9 mouse cellular contexts compared by ENCODE assay signal in the genomic region with DNA sequence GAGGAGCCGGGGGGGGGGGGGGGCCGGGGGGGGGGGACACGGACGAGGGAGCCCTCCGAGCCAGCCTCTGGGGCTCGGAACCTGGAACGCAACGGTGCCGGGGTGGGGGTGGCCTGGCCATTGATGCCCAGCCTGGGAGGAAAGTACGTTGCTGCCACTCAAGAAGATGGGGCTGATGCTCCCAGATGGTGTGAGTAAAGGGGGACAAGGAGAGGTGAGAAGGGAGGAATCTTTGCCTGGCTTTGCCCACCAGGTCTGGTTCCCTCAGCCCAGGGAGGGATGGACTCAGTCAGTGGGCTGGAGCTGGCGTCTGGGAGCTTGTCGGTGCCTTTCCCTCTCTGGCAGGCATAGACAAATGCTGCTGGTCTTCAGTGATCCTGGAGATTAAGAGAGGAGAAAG. TPM values are rescaled to one million over a fixed set of nuclear protein-coding genes. Genes with fewer than 3 reads are reported as not detected.
A peak's percentile ranks its signal among the peaks of the same experiment; 100 is the strongest.
DNase-seq lines count a peak whose midpoint lies in the region; ATAC-seq and TF ChIP-seq lines count a peak whose summit lies in the region.
"Had no signal": no experiment of that assay in that cellular context is flagged by ENCODE, and none has a peak within 500 bp of the region (broad histone marks: within the 10 kb centered on the region; RNA-seq: fewer than 3 reads in every experiment).

No protein-coding gene starts in this region.

- H3K4me2 ChIP-seq in heart, embryonic 14.5 days (ENCODE audit: low read length), result peak overlapping the region; percentile 93
- H3K4me2 ChIP-seq in forebrain, embryonic 15.5 days (replicated peaks), result peak overlapping the region; percentile 98
- H3K4me2 ChIP-seq in liver, postnatal 0 days (ENCODE audit: low read depth, low read length), result peak overlapping the region; percentile 71

- DNase-seq in heart, adult 8-10 months (ENCODE audit: low spot score), result no peak
- DNase-seq in Muller cell, postnatal 12 days (ENCODE audit: inconsistent ontology term), result peak; percentile 7
- DNase-seq in liver, postnatal 0 days, result no peak
- DNase-seq in urinary bladder, postnatal 10 days (ENCODE audit: low spot score), result no peak

- no peaks in the 10 kb centered on the region for H3K9me3 ChIP-seq in heart, embryonic 14.5 days (ENCODE audit: control insufficient read depth, low read length)
- H3K9me3 ChIP-seq in forebrain, embryonic 15.5 days, result no peaks in the 10 kb centered on the region
- no peaks in the 10 kb centered on the region for H3K9me3 ChIP-seq in liver, postnatal 0 days (ENCODE audit: low read length)
- H3K9me3 ChIP-seq: G1E had no signal

- no peak for TF ChIP-seq EP300 in liver, postnatal 0 days (IDR thresholded peaks at IDR 0.05; ENCODE audit: low read depth)

- H3K9ac ChIP-seq in heart, embryonic 14.5 days (ENCODE audit: low read length), result no peak overlapping the region
- peak overlapping the region; percentile 38 for H3K9ac ChIP-seq in forebrain, embryonic 15.5 days (replicated peaks)
- no peak overlapping the region for H3K9ac ChIP-seq in liver, postnatal 0 days (replicated peaks)

- ATAC-seq in heart, embryonic 14.5 days (ENCODE audit: insufficient number of reproducible peaks, insufficient read depth, low FRiP score, low read depth), result no peak
- ATAC-seq in forebrain, embryonic 15.5 days (replicated peaks), result peak; percentile 70
- no peak for ATAC-seq in liver, postnatal 0 days
- no peak for ATAC-seq in megakaryocyte-erythroid progenitor cell, adult 5-6 weeks (replicated peaks; ENCODE audit: low FRiP score, low TSS enrichment, poor library complexity, severe bottlenecking)
- ATAC-seq in erythroblast, adult 5-6 weeks (replicated peaks; ENCODE audit: low FRiP score, poor library complexity, severe bottlenecking), result no peak

- peaks cover 35% of the 10 kb centered on the region for H3K27me3 ChIP-seq in heart, embryonic 14.5 days (ENCODE audit: control insufficient read depth, insufficient read depth, low read length)
- H3K27me3 ChIP-seq in forebrain, embryonic 15.5 days, result peaks cover 22% of the 10 kb centered on the region; the same call in 1 of the 2 replicates
- peaks cover 26% of the 10 kb centered on the region for H3K27me3 ChIP-seq in liver, postnatal 0 days (ENCODE audit: insufficient read depth, low read length)

- no peak overlapping the region for H3K27ac ChIP-seq in heart, embryonic 14.5 days (replicated peaks in 1 of 2; ENCODE audit: control insufficient read depth in 1 of 2, insufficient read depth in 1 of 2, low read depth in 2 of 2, low read length in 2 of 2)
- no peak overlapping the region for H3K27ac ChIP-seq in forebrain, embryonic 15.5 days (replicated peaks)
- no peak overlapping the region for H3K27ac ChIP-seq in liver, postnatal 0 days (ENCODE audit: low read depth)

- no peaks in the 10 kb centered on the region for H3K36me3 ChIP-seq in heart, embryonic 14.5 days (ENCODE audit: control insufficient read depth, insufficient read depth, low read length)
- H3K36me3 ChIP-seq in forebrain, embryonic 15.5 days, result no peaks in the 10 kb centered on the region
- H3K36me3 ChIP-seq in liver, postnatal 0 days (replicated peaks; ENCODE audit: insufficient read depth, low read length), result no peaks in the 10 kb centered on the region
- H3K36me3 ChIP-seq: G1E had no signal

- peak overlapping the region; percentile 54 to 62; a peak in 3 of 4 replicates for H3K4me3 ChIP-seq in heart, embryonic 14.5 days (ENCODE audit: control insufficient read depth in 1 of 2, insufficient read depth in 1 of 2, low read depth in 1 of 2, low read length in 2 of 2)
- H3K4me3 ChIP-seq in forebrain, embryonic 15.5 days, result peak overlapping the region; percentile 54
- H3K4me3 ChIP-seq in liver, postnatal 0 days (ENCODE audit: low read depth, low read length), result no peak overlapping the region

- H3K4me1 ChIP-seq in heart, embryonic 14.5 days (ENCODE audit: control insufficient read depth in 2 of 2, insufficient read depth in 2 of 2, low read length in 2 of 2), result peaks cover 3 to 7% of the 10 kb centered on the region in 2 experiments; a peak in 3 of 4 replicates
- peaks cover 36% of the 10 kb centered on the region for H3K4me1 ChIP-seq in forebrain, embryonic 15.5 days
- H3K4me1 ChIP-seq in liver, postnatal 0 days (ENCODE audit: insufficient read depth), result peaks cover 8% of the 10 kb centered on the region; the same call in 1 of the 2 replicates

- no peak for TF ChIP-seq CTCF in liver, postnatal 0 days (IDR thresholded peaks at IDR 0.05; ENCODE audit: low read depth)

- 0% methylated on average over 7 of the region's 12 CpGs for WGBS in heart, embryonic 14.5 days
- under 1% methylated on average over 7 of the region's 12 CpGs for WGBS in forebrain, embryonic 15.5 days
- WGBS in liver, postnatal 0 days (ENCODE audit: insufficient replicate concordance), result 5% methylated on average over 9 of the region's 12 CpGs

RNA-seq across cellular contexts. Expression of gene Hhip, which starts 0.4 kb away (rescaled TPM):
- polyA plus RNA-seq in heart, embryonic 14.5 days (2014; fragmentation: Nextera tagmentation; extraction: Ambion mirVana), result 0.46 TPM in 1 of 2 replicates, not detected in the other
- total RNA-seq in heart, adult 8-10 months (2022), result not detected
- 0.65 and 0.93 TPM in 2 replicates for polyA plus RNA-seq in forebrain, embryonic 15.5 days (2015; fragmentation: Nextera tagmentation; extraction: Ambion mirVana)
- polyA plus RNA-seq in liver, postnatal 0 days (2015; fragmentation: Nextera tagmentation; extraction: Ambion mirVana), result 3.6 and 4.0 TPM in 2 replicates
- total RNA-seq in megakaryocyte-erythroid progenitor cell, adult 5-6 weeks (2014; fragmentation: Nextera tagmentation), result not detected in 2 replicates
- not detected in 2 replicates for total RNA-seq in megakaryocyte-erythroid progenitor cell, adult 5-6 weeks (2017)
- total RNA-seq in erythroblast, adult 5-6 weeks (2015; ENCODE audit: low replicate concordance), result not detected in 2 replicates
- total RNA-seq in erythroblast, adult 5-6 weeks (2017; ENCODE audit: low replicate concordance), result 0.14 TPM in 1 of 2 replicates, not detected in the other
- polyA plus RNA-seq: G1E had no signal
